Mouse (Mus musculus): ENCODE results near the gene Npr1. TPM values are rescaled to one million over a fixed set of nuclear protein-coding genes. Genes with fewer than 3 reads are reported as not detected.

Gene Npr1
- polyA plus RNA-seq, 1 experiment = 10.6 TPM

GRCm38 (mm10) chr3:90472213-90472612, 6.5 kb upstream of the Npr1 start:
- Histone ChIP-seq H3K4me3 (replicated peaks; ENCODE audit: control insufficient read depth, low read depth, low read length) (no peak overlapping the region), H3K4me1 (ENCODE audit: control insufficient read depth, insufficient read depth, low read length) (peaks cover 1% of the 10 kb centered on the region; the same call in 1 of the 2 replicates), H3K27ac (ENCODE audit: control insufficient read depth, insufficient read depth, low read depth, low read length, poor library complexity) (no peak overlapping the region)
- 3% methylated on average over 3 of the region's 3 CpGs for WGBS
- TF ChIP-seq CTCF (IDR thresholded peaks at IDR 0.05; ENCODE audit: control insufficient read depth, insufficient read depth, low read length) (0 out of 2 replicates have a peak, but pooled peaks have one; percentile 7), POLR2A (IDR thresholded peaks at IDR 0.05; ENCODE audit: borderline replicate concordance, control insufficient read depth, low read depth, low read length) (no peak)

GRCm38 (mm10) chr3:90467618-90468300, 2.1 kb upstream of the Npr1 start:
- H3K4me3 ChIP-seq (replicated peaks; ENCODE audit: control insufficient read depth, low read depth, low read length) = no peak overlapping the region
- no peak for TF ChIP-seq POLR2A (IDR thresholded peaks at IDR 0.05; ENCODE audit: borderline replicate concordance, control insufficient read depth, low read depth, low read length)
- no peak for TF ChIP-seq CTCF (IDR thresholded peaks at IDR 0.05; ENCODE audit: control insufficient read depth, insufficient read depth, low read length)
- WGBS = 93% methylated on average over 10 of the region's 10 CpGs
- no peaks in the 10 kb centered on the region for H3K4me1 ChIP-seq (ENCODE audit: control insufficient read depth, insufficient read depth, low read length)
- H3K27ac ChIP-seq (ENCODE audit: control insufficient read depth, insufficient read depth, low read depth, low read length, poor library complexity) = no peak overlapping the region

GRCm38 (mm10) chr3:90466311-90466766, 673 bp upstream of the Npr1 start:
- Histone ChIP-seq H3K4me1 (ENCODE audit: control insufficient read depth, insufficient read depth, low read length) (no peaks in the 10 kb centered on the region), H3K4me3 (replicated peaks; ENCODE audit: control insufficient read depth, low read depth, low read length) (no peak overlapping the region), H3K27ac (ENCODE audit: control insufficient read depth, insufficient read depth, low read depth, low read length, poor library complexity) (no peak overlapping the region)
- WGBS = under 1% methylated on average over 15 of the region's 15 CpGs
- TF ChIP-seq CTCF (IDR thresholded peaks at IDR 0.05; ENCODE audit: control insufficient read depth, insufficient read depth, low read length) = peak; percentile 62
- TF ChIP-seq POLR2A (IDR thresholded peaks at IDR 0.05; ENCODE audit: borderline replicate concordance, control insufficient read depth, low read depth, low read length) = no peak

- H3K4me3 ChIP-seq (replicated peaks; ENCODE audit: control insufficient read depth, low read depth, low read length) = peak overlapping the region; percentile 29
- no peaks in the 10 kb centered on the region for H3K4me1 ChIP-seq (ENCODE audit: control insufficient read depth, insufficient read depth, low read length)
- no peak overlapping the region; the same call in 1 of the 2 replicates for H3K27ac ChIP-seq (ENCODE audit: control insufficient read depth, insufficient read depth, low read depth, low read length, poor library complexity)
- whole genome bisulfite sequencing = 2% methylated on average over 75 of the region's 75 CpGs
- TF ChIP-seq POLR2A (IDR thresholded peaks at IDR 0.05; ENCODE audit: borderline replicate concordance, control insufficient read depth, low read depth, low read length) = no peak
- no peak for TF ChIP-seq CTCF (IDR thresholded peaks at IDR 0.05; ENCODE audit: control insufficient read depth, insufficient read depth, low read length)
Observed at GRCm38 (mm10) chr3:90465081-90465685, 483 bp downstream of the Npr1 start.

- no peaks in the 10 kb centered on the region for H3K4me1 ChIP-seq (ENCODE audit: control insufficient read depth, insufficient read depth, low read length)
- H3K27ac ChIP-seq (ENCODE audit: control insufficient read depth, insufficient read depth, low read depth, low read length, poor library complexity) = no peak overlapping the region; the same call in 1 of the 2 replicates
- peak overlapping the region; percentile 5 for H3K4me3 ChIP-seq (replicated peaks; ENCODE audit: control insufficient read depth, low read depth, low read length)
- 17% methylated on average over 37 of the region's 37 CpGs for WGBS
- TF ChIP-seq POLR2A (IDR thresholded peaks at IDR 0.05; ENCODE audit: borderline replicate concordance, control insufficient read depth, low read depth, low read length) = no peak
- no peak for TF ChIP-seq CTCF (IDR thresholded peaks at IDR 0.05; ENCODE audit: control insufficient read depth, insufficient read depth, low read length)
Observed at GRCm38 (mm10) chr3:90464552-90465080, 1.1 kb downstream of the Npr1 start.

GRCm38 (mm10) chr3:90462579-90462978, 3.1 kb downstream of the Npr1 start:
- TF ChIP-seq POLR2A (IDR thresholded peaks at IDR 0.05; ENCODE audit: borderline replicate concordance, control insufficient read depth, low read depth, low read length) (no peak), CTCF (IDR thresholded peaks at IDR 0.05; ENCODE audit: control insufficient read depth, insufficient read depth, low read length) (no peak)
- WGBS = 62% methylated on average over 7 of the region's 7 CpGs
- no peaks in the 10 kb centered on the region for H3K4me1 ChIP-seq (ENCODE audit: control insufficient read depth, insufficient read depth, low read length)
- no peak overlapping the region for H3K27ac ChIP-seq (ENCODE audit: control insufficient read depth, insufficient read depth, low read depth, low read length, poor library complexity)
- no peak overlapping the region for H3K4me3 ChIP-seq (replicated peaks; ENCODE audit: control insufficient read depth, low read depth, low read length)

GRCm38 (mm10) chr3:90461935-90462334, 3.7 kb downstream of the Npr1 start:
- 85% methylated on average over 3 of the region's 3 CpGs for WGBS
- H3K4me3 ChIP-seq (replicated peaks; ENCODE audit: control insufficient read depth, low read depth, low read length) = no peak overlapping the region
- TF ChIP-seq POLR2A (IDR thresholded peaks at IDR 0.05; ENCODE audit: borderline replicate concordance, control insufficient read depth, low read depth, low read length) (no peak), CTCF (IDR thresholded peaks at IDR 0.05; ENCODE audit: control insufficient read depth, insufficient read depth, low read length) (no peak)
- H3K4me1 ChIP-seq (ENCODE audit: control insufficient read depth, insufficient read depth, low read length) = no peaks in the 10 kb centered on the region
- H3K27ac ChIP-seq (ENCODE audit: control insufficient read depth, insufficient read depth, low read depth, low read length, poor library complexity) = no peak overlapping the region

- H3K27ac ChIP-seq (ENCODE audit: control insufficient read depth, insufficient read depth, low read depth, low read length, poor library complexity) = no peak overlapping the region
- TF ChIP-seq POLR2A (IDR thresholded peaks at IDR 0.05; ENCODE audit: borderline replicate concordance, control insufficient read depth, low read depth, low read length) = no peak
- TF ChIP-seq CTCF (IDR thresholded peaks at IDR 0.05; ENCODE audit: control insufficient read depth, insufficient read depth, low read length) = no peak
- no peaks in the 10 kb centered on the region for H3K4me1 ChIP-seq (ENCODE audit: control insufficient read depth, insufficient read depth, low read length)
- 67% methylated on average over 5 of the region's 5 CpGs for WGBS
- H3K4me3 ChIP-seq (replicated peaks; ENCODE audit: control insufficient read depth, low read depth, low read length) = no peak overlapping the region
Observed at GRCm38 (mm10) chr3:90460315-90460714, 5.4 kb downstream of the Npr1 start.

Data from bone marrow, adult 2 months (tissue).